Mouse (Mus musculus) MEL-GATA-1-ER (cell line): ENCODE data around the gene Diaph3.
A peak's percentile ranks its signal among the peaks of the same experiment; 100 is the strongest.
"Not testable (repeated sequence)": the region's sequence is repeated elsewhere in the genome, so short reads cannot be mapped to it uniquely, and the experiment has no call there.

Experiments used
- DNase-seq: peaks from one replicate; pipeline ENCODE4 v3.0.0-alpha.2; 2012; ENCODE audit warnings: low read depth; ENCODE audit errors: extremely low read depth

The Diaph3 gene

GRCm38 (mm10) chr14:86738916-86739315 is 402.1 kb downstream of the Diaph3 start:
- no peak for DNase-seq

GRCm38 (mm10) chr14:86736646-86737045 is 404.4 kb downstream of the Diaph3 start:
- no peak for DNase-seq

- no peak for DNase-seq
Observed at GRCm38 (mm10) chr14:86731300-86731699, 409.7 kb downstream of the Diaph3 start.

GRCm38 (mm10) chr14:86729617-86730098 is 411.4 kb downstream of the Diaph3 start:
- no peak for DNase-seq

DNA sequence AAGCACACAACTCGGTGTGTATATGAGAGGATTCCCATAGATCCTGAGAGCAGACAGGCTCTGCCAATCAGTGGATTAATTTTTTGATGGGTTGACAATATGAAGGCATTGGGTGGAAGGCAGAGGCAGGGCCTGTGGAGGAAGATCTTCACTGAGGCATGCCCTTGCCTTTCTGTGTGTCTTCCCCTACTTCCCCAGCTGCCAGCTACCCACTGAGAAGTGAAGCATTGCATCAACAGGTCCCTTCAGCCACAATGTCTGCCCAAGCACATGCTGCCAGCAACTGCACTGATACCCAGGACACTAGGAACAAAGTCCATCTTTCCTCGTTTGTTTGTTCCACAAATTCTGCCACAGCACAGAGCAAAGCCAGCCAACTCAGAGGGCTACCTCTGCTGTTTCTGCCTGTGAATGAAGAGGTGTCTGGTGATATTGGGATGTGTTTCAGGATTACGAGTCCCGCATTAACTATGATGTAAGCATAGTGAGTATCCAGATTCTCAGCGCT is 413.4 kb downstream of the Diaph3 start:
- DNase-seq: no peak

DNA sequence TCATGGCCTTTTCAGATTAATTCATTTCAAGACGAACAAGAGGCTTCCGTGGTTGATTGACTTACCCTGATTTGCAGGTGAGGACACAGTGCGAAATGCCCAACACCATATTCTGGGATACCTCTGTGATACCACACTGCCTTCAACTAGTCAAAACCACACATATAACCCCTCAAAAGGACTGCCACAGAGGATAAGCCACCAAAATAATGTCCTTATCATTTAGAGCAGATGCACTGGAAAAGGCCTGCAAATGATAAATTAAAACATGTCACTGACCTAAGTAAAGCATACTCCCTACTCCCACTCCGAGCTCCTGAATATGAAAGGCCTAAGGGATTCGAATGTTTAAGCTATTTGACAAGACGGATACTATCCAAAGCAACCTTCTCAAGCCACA is 419.3 kb downstream of the Diaph3 start:
- no peak for DNase-seq

DNA sequence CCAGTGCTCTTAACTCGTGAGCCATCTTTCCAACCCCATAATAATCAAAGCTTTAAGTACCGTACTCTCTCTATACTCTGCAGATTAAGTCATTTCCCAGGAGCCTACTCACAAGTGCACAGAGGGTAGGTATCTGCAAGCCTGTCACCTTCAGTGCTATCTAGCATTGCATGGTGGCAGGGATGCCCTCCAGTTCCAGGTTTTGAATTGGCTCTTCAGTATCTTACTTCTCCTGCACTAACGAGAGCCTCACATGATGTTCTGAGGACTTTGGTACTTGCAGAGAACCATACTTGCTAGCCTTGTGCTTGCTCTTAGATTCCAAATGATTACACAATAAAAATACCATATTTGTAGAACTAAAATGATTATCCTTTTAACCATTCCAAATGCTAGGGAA is 420.0 kb downstream of the Diaph3 start:
- no peak for DNase-seq

- DNase-seq: not testable (repeated sequence)
Observed at GRCm38 (mm10) chr14:86720408-86720807, 420.6 kb downstream of the Diaph3 start.

DNA sequence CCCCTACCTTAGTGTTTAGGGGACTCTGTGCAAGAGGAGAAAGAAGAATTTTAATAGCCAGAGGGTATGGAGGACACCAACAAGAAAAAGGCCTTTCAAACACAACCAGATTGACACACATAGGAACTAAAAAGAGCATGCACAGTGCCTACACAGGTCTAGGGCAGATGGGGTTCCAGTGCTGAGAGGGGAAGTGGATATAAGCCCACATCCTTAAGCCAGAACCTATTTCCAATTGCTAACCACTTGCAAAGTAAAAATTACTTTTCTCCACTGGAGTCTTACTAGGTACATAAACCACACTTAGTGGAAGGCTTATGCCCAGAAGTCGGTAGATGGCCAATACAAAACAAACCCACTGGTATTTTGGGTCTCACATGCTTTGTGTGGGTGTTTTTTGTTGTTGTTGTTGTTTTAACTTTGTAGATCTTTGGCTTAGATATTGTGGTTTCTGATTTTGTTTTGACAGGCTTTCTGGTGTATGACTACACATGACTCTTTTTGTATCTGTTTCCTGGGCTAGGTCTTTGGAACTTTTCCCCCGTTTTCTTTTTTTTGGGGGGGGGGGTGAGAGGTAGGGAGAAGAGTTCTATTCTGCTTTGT is 426.8 kb downstream of the Diaph3 start:
- no peak for DNase-seq

DNA sequence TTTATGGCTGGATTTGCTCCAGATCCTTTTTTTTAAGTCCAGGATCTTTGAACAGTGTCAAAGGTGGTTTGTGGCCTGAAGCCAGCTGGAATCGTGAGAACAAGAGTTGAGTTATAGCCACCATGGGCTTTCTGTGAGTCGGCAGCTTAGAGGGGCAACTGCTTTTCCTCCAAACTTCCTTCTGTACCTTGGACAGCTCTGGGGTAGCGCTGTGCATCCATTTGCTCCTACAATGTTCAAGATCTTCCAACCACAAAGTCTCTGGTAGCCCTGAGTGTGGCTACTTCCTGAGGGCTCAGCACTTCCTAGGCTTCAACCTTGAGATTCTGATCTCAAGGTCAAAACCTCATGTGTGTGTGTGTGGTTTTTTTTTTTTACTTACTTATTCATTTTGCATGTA is 437.0 kb downstream of the Diaph3 start:
- no peak for DNase-seq

GRCm38 (mm10) chr14:86701145-86701544 is 439.9 kb downstream of the Diaph3 start:
- DNase-seq: no peak

GRCm38 (mm10) chr14:86697887-86698286 is 443.1 kb downstream of the Diaph3 start:
- no peak for DNase-seq

DNA sequence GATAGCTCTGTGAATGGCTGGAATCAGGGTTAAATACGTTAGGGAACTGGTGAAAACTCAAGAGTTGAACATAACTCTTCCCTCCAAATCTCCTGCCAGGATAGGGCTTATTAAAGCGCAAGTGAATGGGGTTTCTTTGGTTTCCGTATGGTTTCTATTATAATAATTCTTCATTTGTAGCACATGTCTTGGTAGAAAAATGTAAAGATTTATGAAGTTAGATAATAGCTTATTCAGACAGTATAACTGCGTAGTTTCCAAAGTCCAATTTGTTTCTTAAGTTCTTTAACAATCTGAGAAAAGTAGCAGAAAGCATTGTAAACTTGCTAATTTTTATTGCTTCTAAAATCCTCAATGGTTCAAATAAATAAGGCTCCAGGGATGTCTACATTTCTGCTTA is 448.3 kb downstream of the Diaph3 start:
- DNase-seq: no peak

DNA sequence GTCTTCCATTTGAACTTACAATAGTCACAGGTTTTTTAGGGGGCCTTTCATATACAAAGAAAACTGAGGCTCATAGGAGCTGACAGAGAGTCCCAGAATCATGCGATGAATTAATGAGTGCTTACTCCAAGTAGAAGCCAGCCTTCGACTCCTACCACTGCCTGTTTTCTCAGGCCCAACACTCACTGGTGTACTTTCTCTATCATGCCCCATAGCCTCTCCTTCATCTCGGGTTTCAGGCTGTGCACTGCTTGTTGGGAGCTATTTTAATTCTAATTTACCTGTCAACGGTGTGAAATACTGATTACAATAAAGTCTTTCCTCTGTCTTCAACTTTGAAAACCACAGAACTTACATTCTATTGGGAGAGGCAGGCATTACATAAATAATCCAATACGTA is 449.7 kb downstream of the Diaph3 start:
- no peak for DNase-seq

- no peak for DNase-seq
Observed at GRCm38 (mm10) chr14:86684585-86685503, 456.2 kb downstream of the Diaph3 start.

DNA sequence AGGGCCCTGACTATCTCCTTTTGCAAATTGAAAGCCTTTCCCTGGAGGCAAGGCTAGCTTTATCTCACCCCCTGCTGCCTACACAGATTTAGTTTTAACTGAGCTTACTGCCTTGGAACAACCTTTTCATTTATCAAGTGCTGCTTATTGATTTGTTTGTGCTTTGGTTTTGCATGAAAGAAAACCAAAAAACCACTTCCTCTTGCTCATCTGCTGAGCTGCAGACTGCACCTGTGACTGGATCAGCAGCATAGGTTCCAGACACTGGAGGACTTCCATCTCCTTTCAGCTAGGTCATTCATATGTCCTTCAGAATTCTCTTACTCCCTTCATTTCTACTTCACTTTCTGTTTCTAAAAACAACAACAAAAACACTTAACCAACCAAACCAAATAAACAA is 459.1 kb downstream of the Diaph3 start:
- DNase-seq: no peak

GRCm38 (mm10) chr14:86678992-86679391 is 462.0 kb downstream of the Diaph3 start:
- no peak for DNase-seq

DNA sequence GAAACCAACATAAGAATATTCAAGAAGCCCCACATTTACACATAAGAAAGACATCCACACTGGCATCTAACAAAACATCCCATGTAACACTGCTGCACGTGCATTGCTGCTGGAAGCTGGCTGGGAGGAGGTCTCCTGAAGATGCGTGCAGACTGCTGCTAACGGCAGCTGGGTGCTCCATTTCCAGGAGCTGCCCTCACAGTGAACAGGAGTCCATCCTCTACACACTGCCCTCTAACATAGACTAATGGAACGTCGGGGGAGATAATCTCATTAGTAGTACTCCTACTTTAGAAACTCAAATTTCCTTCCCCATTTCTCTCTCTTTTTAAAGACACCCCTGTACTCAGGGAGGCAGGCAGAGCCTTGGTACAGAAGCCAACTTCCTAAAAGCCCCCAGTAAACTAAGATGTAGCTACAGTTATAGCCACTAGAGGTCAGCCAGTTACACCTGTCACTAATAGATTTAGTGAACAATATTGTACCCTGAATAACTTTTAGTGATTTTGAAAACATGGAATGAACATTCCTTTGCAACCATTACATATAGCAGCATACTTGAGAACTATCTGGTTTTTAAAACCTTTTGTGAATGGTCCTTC is 462.8 kb downstream of the Diaph3 start:
- DNase-seq: peak; percentile 19

GRCm38 (mm10) chr14:86677015-86677414 is 464.0 kb downstream of the Diaph3 start:
- no peak for DNase-seq

DNA sequence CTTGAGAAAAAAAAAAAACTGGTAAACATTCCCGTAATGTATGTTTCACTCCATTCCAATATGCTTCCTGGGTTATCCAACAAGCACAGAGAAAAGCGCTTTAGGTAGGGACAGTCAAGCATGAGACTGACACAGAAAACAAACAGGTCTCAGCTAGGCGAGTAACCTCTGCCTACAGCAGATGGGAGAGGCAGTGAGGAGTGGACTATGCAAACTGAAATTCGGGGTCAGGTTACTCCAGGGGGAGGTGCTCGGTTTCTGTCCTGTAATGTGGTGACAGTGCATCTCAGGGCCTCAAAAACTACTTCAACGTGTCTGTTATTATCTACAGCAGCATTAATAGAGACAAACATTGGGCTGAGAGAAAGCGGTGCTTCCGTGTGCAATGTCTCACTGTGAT is 465.7 kb downstream of the Diaph3 start:
- no peak for DNase-seq

DNA sequence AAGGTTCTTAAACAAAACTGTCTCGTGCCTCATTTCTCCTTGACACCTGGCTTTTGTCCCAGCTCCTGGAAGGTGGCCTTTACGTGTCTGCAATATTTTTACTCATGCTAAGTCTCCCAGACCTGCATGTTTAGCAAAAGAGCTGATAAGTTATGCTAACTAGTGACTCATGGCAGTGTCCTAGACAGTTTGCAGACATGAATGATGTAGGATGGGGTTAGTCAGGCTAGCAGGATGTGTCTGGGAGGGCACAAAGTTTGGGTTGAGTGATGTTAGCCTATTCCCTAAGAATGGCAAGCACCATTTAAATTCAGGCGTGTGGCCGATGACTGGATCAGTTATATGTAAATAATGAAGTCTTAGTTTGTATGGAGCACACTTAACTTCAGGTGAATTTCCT is 478.2 kb downstream of the Diaph3 start:
- no peak for DNase-seq

- DNase-seq: no peak
Observed at GRCm38 (mm10) chr14:86660556-86660955, 480.5 kb downstream of the Diaph3 start.
